Mouse (Mus musculus) testis, postnatal 10 days (tissue): ENCODE measurements around the gene Vamp5.

Experiments used
- DNase-seq: peaks from one replicate; pipeline ENCODE4 v3.0.0; 2021; ENCODE audit warnings: low spot score

Vamp5 gene

DNA sequence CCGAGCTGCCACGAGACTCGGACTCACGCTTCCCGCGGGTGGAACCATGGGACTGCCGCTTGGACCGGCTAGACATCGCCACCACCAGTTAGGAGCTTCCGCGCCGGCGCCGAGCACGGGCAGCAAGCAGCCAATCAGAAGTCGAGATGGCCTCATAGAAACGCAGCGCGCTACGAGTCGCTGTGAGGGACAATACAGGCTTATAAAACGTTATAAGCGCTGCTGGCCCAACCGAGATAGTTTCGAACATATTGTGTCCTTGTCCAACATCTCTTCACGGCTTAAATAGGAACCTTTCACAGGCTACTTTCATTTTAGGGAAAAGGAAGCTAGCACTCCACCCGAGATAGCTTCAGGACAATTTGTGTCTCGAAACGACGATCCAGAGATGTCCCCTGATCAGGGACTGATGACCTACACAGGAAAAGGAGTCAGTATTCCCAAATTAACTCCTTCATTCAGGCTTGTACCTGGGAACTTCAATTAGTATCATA lies 35.1 kb downstream of the Vamp5 start, which contains the start of gene Usp39:
Gene Usp39 (minus strand): TSS at position 111 of the 494 bp plus-strand sequence.
- peak; percentile 94 for DNase-seq

DNA sequence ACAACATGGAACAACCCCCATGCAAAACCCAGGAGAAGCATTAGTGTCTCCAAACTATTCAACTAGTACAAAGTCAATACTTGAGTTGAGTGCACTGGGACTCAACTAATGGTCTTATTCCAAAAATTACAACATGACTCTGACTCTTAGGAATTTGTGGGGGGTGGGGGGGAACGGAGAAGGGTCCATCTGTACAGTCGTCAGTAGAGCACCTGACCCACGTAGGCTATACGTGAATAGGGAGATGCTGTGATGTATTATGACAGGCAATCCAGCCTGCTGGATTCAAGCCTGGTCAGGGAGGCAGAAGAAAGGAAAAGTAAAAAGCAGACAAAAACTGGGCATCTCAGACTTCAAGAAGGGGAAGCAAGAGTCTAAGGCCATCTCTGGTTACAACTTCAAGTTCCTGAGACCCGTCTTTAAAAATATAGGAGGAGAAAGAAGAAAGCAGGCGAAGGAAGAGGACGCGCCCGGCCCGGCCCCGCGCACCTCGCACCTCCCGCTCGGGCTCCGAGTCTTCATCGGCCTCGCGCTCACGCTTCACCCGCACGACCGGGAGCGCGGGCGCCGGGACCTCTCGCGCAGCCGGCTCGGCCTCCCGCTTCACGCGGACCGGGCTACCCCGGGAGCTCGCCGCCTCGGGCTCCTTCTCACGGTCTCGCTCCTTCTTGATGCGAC lies 35.7 kb downstream of the Vamp5 start:
- no peak for DNase-seq

GRCm38 (mm10) chr6:72340481-72340880 lies 39.8 kb downstream of the Vamp5 start:
- no peak for DNase-seq

DNA sequence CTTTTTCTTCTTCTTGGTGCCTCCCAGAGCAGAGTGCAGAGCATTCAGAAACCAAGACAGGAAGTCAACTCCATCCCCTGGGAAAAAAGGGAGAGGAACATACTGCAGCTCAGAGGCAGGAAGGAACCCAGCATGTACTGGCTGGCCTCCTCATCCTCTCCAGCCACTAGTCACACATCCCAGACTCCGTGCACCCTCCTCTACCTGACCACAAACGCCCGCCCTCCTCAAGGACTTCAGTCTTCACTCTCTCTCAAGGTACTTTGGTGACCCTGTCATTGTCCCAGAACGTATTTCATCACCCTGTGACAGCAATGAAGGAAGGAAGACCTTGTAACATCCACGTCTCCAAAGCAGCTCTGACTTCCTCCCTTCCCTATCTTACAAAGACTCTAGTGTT lies 47.2 kb downstream of the Vamp5 start:
- no peak for DNase-seq

- DNase-seq, result no peak
These were observed 50.1 kb downstream of the Vamp5 start for GRCm38 (mm10) chr6:72330133-72330532.

DNA sequence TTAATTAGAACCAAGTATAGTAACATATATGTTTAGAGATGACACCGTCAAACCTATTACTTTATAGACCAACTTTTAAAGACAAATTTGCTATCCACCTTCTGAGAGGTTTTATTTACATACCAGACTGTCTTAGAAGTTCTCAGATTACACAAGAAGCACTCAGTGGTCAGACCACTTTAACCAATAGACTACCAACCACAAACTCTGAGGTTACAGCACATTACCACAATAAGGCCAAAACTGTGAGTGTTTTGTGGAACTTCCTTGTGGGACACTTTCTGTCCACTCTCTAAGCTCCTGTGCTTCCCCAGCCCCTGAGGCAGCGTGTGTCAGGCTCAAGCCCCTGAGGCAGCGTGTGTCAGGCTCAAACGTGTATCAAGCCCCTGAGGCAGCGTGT lies 51.2 kb downstream of the Vamp5 start:
- DNase-seq, result no peak

DNA sequence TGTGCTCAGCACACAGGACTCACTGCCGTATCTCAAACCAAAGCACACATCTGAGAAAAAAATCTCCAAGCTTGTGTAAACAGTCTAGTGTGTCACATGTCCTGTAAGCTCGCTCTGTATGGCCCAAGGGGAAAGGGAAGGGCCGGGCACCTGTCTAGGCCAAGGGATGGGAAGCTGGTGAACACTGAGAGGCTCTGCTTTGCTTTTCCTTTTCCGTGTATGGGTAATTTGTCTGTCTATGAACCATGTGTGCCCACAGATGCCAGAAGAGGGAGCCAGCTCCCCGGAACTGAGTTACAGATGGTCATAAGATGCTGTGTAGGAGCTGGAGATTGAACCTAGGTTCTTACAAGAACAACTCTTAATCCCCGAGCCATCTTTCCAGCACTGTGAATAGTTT lies 54.0 kb downstream of the Vamp5 start:
- peak; percentile 56 for DNase-seq

- DNase-seq, result no peak
These were observed 56.3 kb downstream of the Vamp5 start for GRCm38 (mm10) chr6:72323786-72324508.

DNA sequence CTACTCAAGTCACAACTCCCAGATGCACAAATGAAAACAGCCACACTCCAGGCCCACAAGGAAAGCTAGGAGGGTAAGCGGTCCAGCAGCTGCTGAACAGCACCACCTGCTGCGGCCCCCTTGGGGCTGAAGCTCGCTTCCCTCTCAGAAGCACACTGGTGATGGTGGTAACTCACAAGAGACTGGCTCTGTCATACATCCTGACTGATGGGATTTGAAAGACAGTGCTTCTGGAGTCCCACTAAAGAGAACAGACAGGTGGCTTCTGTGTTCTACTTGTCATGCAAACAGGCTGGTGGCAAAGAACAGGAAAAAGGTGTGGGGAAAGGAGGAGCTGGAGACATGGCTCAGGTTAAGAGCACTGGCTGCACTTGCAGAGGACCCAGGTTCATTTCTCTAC lies 57.3 kb downstream of the Vamp5 start:
- DNase-seq, result no peak

- peak; percentile 68 for DNase-seq
These were observed 61.2 kb downstream of the Vamp5 start for GRCm38 (mm10) chr6:72319019-72319418.
